Mouse (Mus musculus): ENCODE measurements around the gene Nthl1.

DNA sequence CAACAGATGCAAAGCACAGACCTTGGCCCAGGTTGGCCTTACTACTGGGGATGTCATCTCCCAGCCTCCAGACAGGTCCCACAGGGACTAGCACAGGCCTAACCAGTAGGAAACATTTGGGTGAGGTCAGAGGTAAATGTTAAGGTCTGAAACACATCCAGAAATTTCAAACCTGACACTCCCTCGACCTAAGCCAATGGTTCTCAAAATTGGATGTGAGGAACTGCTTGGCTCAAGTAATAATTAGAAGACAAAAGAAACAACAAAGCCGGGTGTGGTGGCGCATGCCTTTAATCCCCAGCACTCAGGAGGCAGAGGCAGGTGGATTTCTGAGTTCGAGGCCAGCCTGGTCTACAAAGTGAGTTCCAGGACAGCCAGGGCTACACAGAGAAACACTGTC, 13.9 kb downstream of the Nthl1 start:
- TF ChIP-seq CTCF (conservative IDR thresholded peaks at IDR 0.05; ENCODE audit: low read length) = no peak
- TF ChIP-seq POU5F1 (IDR thresholded peaks at IDR 0.05; ENCODE audit: borderline replicate concordance, low read length) = no peak
- TF ChIP-seq NANOG (IDR thresholded peaks at IDR 0.05; ENCODE audit: borderline replicate concordance, low read length) = no peak

Data from E14TG2a.4 (cell line).